Mouse (Mus musculus) G1E-ER4 (cell line): Measurements from ENCODE around the gene Vmn2r13. TPM values are rescaled to one million over a fixed set of nuclear protein-coding genes. Genes with fewer than 3 reads are reported as not detected.
"Not testable (repeated sequence)": the region's sequence is repeated elsewhere in the genome, so short reads cannot be mapped to it uniquely, and the experiment has no call there.

Experiments
- GATA1 ChIP-seq: IDR thresholded peaks from one replicate; pipeline ENCODE4 v1.8.0; 2012; ENCODE audit warnings: low read length, inconsistent platforms
- polyA plus RNA-seq: library from polyadenylated mRNA; stranded (reverse); fragments of >175 nt; gene quantifications from 2 replicates; pipeline ENCODE4 v1.2.3, GENCODE M21; 2012

Vmn2r13 gene
- not detected in 2 replicates for polyA plus RNA-seq

- TF ChIP-seq GATA1: not testable (repeated sequence)
Observed at GRCm38 (mm10) chr5:109192099-109192498, at the start of gene Vmn2r13. TSS of gene Vmn2r13 (minus strand) at chr5:109192199.

DNA sequence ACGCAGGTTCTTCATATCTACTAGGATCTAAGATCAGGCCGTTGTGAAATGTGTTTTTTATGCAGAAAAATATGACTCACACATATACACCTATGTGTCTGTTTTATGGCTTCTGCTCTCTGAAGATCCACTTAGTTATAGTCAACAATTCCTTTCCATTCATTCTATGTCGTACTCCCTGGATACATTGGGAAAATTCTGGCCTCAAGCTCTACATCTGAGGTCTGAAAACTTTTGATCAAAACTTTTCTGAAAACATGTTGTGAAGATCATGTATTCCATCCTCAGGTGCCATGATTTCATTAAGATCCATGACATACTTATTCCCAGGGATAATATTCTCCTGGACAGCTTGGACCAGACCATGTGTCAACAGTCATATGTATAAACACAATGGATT, 32.6 kb upstream of the Vmn2r13 start, which contains the start of gene Vmn2r14:
TSS of gene Vmn2r14 (minus strand) at position 101 of the 400 bp plus-strand sequence.
- TF ChIP-seq GATA1: no peak

DNA sequence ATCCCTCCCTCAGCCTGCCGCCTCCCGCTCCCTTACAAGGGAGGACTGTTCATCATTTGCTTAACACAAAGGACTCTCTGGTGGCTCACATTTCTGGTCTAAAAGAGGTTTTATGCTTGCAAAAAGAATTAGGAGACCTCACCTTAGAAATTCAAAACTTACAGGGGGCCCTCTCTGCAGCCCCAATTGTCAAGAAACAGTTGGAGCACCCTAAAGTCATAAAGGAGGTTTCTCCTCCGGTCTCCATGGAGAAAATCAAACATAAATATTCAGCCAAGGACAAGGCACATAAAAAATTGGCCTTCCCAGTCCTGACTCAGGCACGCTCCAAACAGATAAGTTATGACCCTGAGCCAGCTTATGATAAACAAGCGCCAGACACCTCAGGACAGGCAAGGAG, 31.9 kb downstream of the Vmn2r13 start:
- TF ChIP-seq GATA1: no peak

DNA sequence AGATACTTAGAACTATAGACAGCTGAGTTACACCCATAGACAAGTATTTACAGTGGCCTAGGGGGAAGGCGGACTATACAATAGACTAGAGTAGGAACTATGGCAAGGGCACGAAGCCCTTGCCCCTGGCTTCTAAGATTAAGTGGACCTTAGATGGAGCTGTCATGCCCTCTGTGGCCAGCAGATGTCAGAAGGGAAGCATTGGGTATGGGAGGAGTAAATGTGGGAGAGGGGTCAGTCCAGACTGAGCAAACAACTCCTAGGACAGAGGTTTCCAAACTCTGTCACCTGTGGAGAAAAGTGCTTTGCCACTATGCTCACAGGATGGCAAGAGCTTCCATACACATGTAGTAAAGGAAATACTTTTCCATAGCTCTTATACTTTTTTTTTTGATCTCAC, 52.5 kb downstream of the Vmn2r13 start:
- no peak for TF ChIP-seq GATA1

- no peak for TF ChIP-seq GATA1
Observed at GRCm38 (mm10) chr5:109136731-109137130, 55.3 kb downstream of the Vmn2r13 start.

Other genes with a start within 250 kb of the Vmn2r13 start
- not detected in 2 replicates for gene Vmn2r10, start 185.7 kb downstream of the Vmn2r13 start, polyA plus RNA-seq
- gene Vmn2r11, start 132.6 kb downstream of the Vmn2r13 start, polyA plus RNA-seq: not detected in 2 replicates
- gene Vmn2r12, start 94.2 kb downstream of the Vmn2r13 start, polyA plus RNA-seq: not detected in 2 replicates
- gene Vmn2r14, start 32.5 kb upstream of the Vmn2r13 start, polyA plus RNA-seq: not detected in 2 replicates
- not detected in 2 replicates for gene Vmn2r15, start 105.4 kb upstream of the Vmn2r13 start, polyA plus RNA-seq
- not detected in 2 replicates for gene Vmn2r16, start 138.0 kb upstream of the Vmn2r13 start, polyA plus RNA-seq
- gene Vmn2r17, start 227.5 kb upstream of the Vmn2r13 start, polyA plus RNA-seq: not detected in 2 replicates